Mouse (Mus musculus) kidney, adult 2 months (tissue): ENCODE data around the gene Cop1.

ENCODE experiments used
- CTCF ChIP-seq: fragments of 200-500 bp; conservative IDR thresholded peaks from 2 replicates; pipeline ENCODE4 v1.5.1; 2011; ENCODE audit warnings: low read depth, mild to moderate bottlenecking, control low read depth, low read length, moderate library complexity, mixed read lengths; ENCODE audit not compliant: insufficient read depth, insufficient read length
- POLR2A ChIP-seq: fragments of 200-500 bp; IDR thresholded peaks from one replicate; pipeline ENCODE4 v1.6.1; 2011; ENCODE audit warnings: low read depth, low read length, control low read depth

DNA sequence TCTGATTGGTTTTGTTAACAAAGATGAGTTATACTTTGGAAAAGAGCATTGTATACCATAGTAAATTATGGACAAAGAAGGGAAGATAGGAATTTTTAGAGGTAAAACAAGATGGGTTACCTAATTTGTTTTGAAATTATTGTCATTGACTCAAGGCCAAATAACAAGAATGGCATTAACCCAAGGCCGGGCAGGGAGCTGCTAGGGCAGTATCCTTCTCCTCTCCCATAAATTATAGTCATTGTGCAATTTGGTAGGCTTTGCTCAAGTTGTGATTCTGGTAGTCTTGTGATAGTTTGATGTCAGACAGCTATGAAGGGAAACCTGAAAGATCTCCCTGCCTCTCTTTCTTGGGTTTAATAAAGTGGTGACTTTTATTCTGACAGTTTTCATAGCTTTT lies 49.7 kb downstream of the Cop1 start:
- TF ChIP-seq POLR2A (no peak), CTCF (no peak)
